Mouse (Mus musculus): ENCODE data around the gene Fbxo30. TPM values are rescaled to one million over a fixed set of nuclear protein-coding genes. Genes with fewer than 3 reads are reported as not detected.

Fbxo30 gene
- polyA plus RNA-seq (2015; fragmentation: Nextera tagmentation; extraction: Ambion mirVana): 8.6 and 9.3 TPM in 2 replicates

GRCm38 (mm10) chr10:11280578-11281463 lies at the start of gene Fbxo30:
Fbxo30 (plus strand) TSS chr10:11281330.

GRCm38 (mm10) chr10:11343205-11344141 lies 62.3 kb downstream of the Fbxo30 start, which contains the start of gene Epm2a:
Epm2a (plus strand) TSS chr10:11343404.

Other genes starting within 250 kb of the Fbxo30 start
- 7.7 and 9.4 TPM in 2 replicates for gene Grm1, start 199.0 kb upstream of the Fbxo30 start, polyA plus RNA-seq (2015; fragmentation: Nextera tagmentation; extraction: Ambion mirVana)
- 15.2 and 15.7 TPM in 2 replicates for gene Shprh, start 131.9 kb upstream of the Fbxo30 start, polyA plus RNA-seq (2015; fragmentation: Nextera tagmentation; extraction: Ambion mirVana)
- gene Epm2a, start 62.1 kb downstream of the Fbxo30 start, polyA plus RNA-seq (2015; fragmentation: Nextera tagmentation; extraction: Ambion mirVana): 4.4 and 5.6 TPM in 2 replicates

All from neural tube, postnatal 0 days (tissue).